Mouse (Mus musculus) ES-E14 (cell line): ENCODE measurements at regions not wholly inside any gene's neighbourhood (a gene's known extent, or its start where the extent isn't known, plus 50 kb on each side); places are given as distances from the start of the nearest gene placed in this dataset.

ENCODE experiments used
- DNase-seq: peaks from one replicate; pipeline ENCODE4 v3.0.0-alpha.2; 2013; ENCODE audit warnings: low read depth, low spot score
- H3K27ac ChIP-seq: 2 replicates; pipeline ENCODE4 v1.5.1; 2012; ENCODE audit warnings: low read depth, mild to moderate bottlenecking, low read length, moderate library complexity, mixed read lengths; ENCODE audit not compliant: poor library complexity, insufficient read depth, severe bottlenecking
- H3K36me3 ChIP-seq: 2 replicates; pipeline ENCODE4 v1.6.1; 2012; ENCODE audit warnings: mild to moderate bottlenecking, low read length, moderate library complexity, mixed read lengths; ENCODE audit not compliant: control insufficient read depth, poor library complexity, insufficient read depth, severe bottlenecking
- H3K4me1 ChIP-seq, 2 experiments: fragments of 150-350 bp in 1 of 2; sonication (generic) in 1 of 2; 2 replicates each; pipeline ENCODE4 v1.6.1; 2012; ENCODE audit warnings: low read length in 2 of 2, mild to moderate bottlenecking in 1 of 2, mixed read lengths in 1 of 2; ENCODE audit not compliant: control insufficient read depth in 2 of 2, insufficient read depth in 2 of 2, poor library complexity in 1 of 2
- H3K4me3 ChIP-seq, 2 experiments: fragments of 150-350 bp in 1 of 2; sonication (generic) in 1 of 2; 2 replicates each; pipeline ENCODE4 v1.5.1; 2012; ENCODE audit warnings: low read length in 2 of 2, low read depth in 1 of 2, mild to moderate bottlenecking in 1 of 2, mixed read lengths in 1 of 2; ENCODE audit not compliant: insufficient read depth in 1 of 2, poor library complexity in 1 of 2, severe bottlenecking in 1 of 2
- H3K9ac ChIP-seq: 2 replicates; pipeline ENCODE4 v1.6.1; 2012; ENCODE audit warnings: low read depth, mild to moderate bottlenecking, low read length, mixed read lengths; ENCODE audit not compliant: poor library complexity, insufficient read depth, severe bottlenecking
- H3K9me3 ChIP-seq: fragments of 150-350 bp; sonication (generic); 2 replicates; pipeline ENCODE4 v1.6.1; 2012; ENCODE audit warnings: low read depth, mild to moderate bottlenecking, low read length; ENCODE audit not compliant: control insufficient read depth, insufficient read depth
- CHD2 ChIP-seq: IDR thresholded peaks from 2 replicates; pipeline ENCODE4 v1.6.1; 2014; ENCODE audit warnings: mild to moderate bottlenecking, low read depth, low read length, inconsistent platforms
- HCFC1 ChIP-seq: IDR thresholded peaks from 2 replicates; pipeline ENCODE4 v1.6.1; 2012; ENCODE audit warnings: low read length, inconsistent platforms, borderline replicate concordance; ENCODE audit not compliant: insufficient read depth
- MAFK ChIP-seq: IDR thresholded peaks from 2 replicates; pipeline ENCODE4 v1.6.1; 2014; ENCODE audit warnings: mild to moderate bottlenecking, low read depth, low read length, inconsistent platforms; ENCODE audit not compliant: insufficient read depth
- ZC3H11A ChIP-seq: IDR thresholded peaks from 2 replicates; pipeline ENCODE4 v1.6.1; 2012; ENCODE audit warnings: low read depth, mild to moderate bottlenecking, inconsistent platforms, low read length, borderline replicate concordance
- ZNF384 ChIP-seq: IDR thresholded peaks from 2 replicates; pipeline ENCODE4 v1.6.1; 2012; ENCODE audit warnings: low read depth, low read length, inconsistent platforms
- in situ Hi-C, 2 experiments: fragments of 600-800 bp; cut with MboI; formaldehyde crosslinking; loops; one replicate each; pipeline ENCODE4 v1.15.1; 2025; ENCODE audit warnings: low sequenced_read_pairs in 2 of 2, inconsistent platforms in 1 of 2; ENCODE audit not compliant: unreplicated experiment in 2 of 2

DNA sequence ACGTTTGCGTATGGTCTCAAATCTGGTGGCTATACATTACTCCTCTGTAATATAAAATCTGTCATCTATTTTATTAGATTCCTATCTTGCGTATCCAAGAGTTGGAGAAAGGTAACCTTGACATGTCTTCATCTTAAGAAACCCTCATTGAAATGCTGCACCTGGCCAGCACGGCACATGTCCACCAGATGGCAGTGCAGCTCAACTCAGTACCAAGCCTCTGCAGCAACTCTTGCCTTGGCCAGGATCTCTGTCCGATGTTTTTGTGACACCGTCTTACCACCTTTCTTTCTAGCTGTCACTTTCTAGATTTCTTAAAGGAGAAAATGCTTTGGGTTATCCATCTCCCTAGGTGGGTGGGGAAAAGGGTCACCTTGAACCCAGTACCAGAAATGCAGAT lies 134.1 kb upstream of the Dcn start:
- Histone ChIP-seq H3K4me1 (no peaks in the 10 kb centered on the region), H3K9ac (no peak overlapping the region), H3K9me3 (no peaks in the 10 kb centered on the region), H3K4me3 (no peak overlapping the region), H3K36me3 (no peaks in the 10 kb centered on the region), H3K27ac (no peak overlapping the region)
- DNase-seq = peak; percentile 47
- TF ChIP-seq HCFC1 (no peak), CHD2 (no peak), ZC3H11A (peak; percentile 83; the same call in 1 of the 2 replicates)
- in situ Hi-C loops = no loop called here

DNA sequence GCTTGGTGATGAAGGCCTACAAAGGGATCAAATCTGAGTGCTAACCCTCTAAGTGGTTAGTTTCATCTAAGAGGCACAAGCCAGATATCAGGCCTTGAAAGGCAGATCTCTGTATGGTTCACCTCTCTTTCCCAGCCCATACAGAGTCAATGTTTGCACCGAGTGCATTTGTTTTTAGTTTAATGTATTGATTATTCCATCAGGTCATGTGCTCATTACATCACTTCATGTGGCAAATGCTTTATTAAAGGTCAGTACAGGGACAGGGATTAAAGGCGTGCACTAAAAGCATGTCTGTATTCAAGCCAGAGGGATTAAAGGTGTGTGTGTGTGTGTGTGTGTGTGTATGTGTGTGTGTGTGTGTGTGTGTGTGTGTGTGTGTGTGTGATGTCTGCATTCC lies 132.5 kb upstream of the Dcn start:
- Histone ChIP-seq H3K4me3 (no peak overlapping the region), H3K36me3 (no peaks in the 10 kb centered on the region), H3K27ac (no peak overlapping the region), H3K9ac (no peak overlapping the region), H3K4me1 (no peaks in the 10 kb centered on the region), H3K9me3 (no peaks in the 10 kb centered on the region)
- DNase-seq = no peak
- in situ Hi-C loops = no loop called here
- TF ChIP-seq MAFK = no peak
- TF ChIP-seq ZNF384 = no peak
- TF ChIP-seq HCFC1 = no peak
- TF ChIP-seq CHD2 = no peak
- TF ChIP-seq ZC3H11A = no peak

DNA sequence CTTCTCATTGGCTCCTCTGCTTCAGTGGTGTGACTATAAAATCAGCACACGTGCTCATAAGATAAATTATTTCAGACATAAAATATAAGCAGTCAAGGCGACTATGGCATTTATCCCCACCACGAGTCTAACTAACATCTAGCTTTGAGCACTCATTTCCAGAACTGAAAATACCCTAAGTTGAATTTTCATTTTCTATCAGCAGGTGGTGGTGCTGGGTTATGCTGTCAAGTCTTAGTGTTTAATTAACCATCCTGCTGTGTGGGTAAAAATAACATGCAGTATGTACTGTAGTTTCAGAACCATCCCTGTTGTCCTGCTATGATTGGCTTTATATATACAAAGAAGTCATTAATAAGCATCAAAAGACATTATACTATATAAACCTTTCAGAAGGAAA lies 110.8 kb upstream of the Dcn start:
- TF ChIP-seq ZC3H11A (no peak), ZNF384 (no peak), HCFC1 (no peak), CHD2 (no peak), MAFK (no peak)
- Histone ChIP-seq H3K9me3 (no peaks in the 10 kb centered on the region), H3K27ac (no peak overlapping the region), H3K9ac (no peak overlapping the region), H3K36me3 (no peaks in the 10 kb centered on the region), H3K4me3 (no peak overlapping the region), H3K4me1 (no peaks in the 10 kb centered on the region)
- in situ Hi-C loops = loop anchor here in 1 of 2 experiments (25.0 kb wide), 1 partner anchor 319 kb away; the partner anchor contains the start of gene Ccer1
- no peak for DNase-seq

DNA sequence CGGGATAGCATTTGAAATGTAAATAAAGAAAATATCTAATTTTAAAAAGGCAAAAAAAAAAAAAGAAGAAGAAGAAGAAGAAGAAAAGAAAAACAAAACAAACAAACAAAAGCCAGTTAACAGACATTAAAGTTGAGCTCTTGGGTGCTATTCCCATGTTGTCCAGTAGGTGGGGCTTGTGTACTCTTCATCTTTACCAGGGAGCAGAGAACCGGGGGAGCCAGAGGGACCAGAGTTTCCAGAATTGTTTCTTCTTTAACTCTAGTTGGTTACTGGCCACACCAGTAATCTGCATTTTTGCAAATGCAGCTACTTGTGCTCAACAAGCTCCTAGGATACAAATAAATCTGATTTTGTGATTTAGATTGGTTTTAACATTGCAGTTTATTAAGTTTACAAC lies 103.6 kb upstream of the Dcn start:
- Histone ChIP-seq H3K4me3 (no peak overlapping the region), H3K9ac (no peak overlapping the region), H3K36me3 (no peaks in the 10 kb centered on the region), H3K9me3 (no peaks in the 10 kb centered on the region), H3K4me1 (no peaks in the 10 kb centered on the region), H3K27ac (no peak overlapping the region)
- DNase-seq = peak; percentile 37
- no peak for TF ChIP-seq HCFC1
- TF ChIP-seq ZNF384 = no peak
- TF ChIP-seq ZC3H11A = no peak; the same call in 1 of the 2 replicates
- TF ChIP-seq CHD2 = no peak
- TF ChIP-seq MAFK = no peak
- in situ Hi-C loops = loop anchor here in 1 of 2 experiments (25.0 kb wide), 1 partner anchor 311 kb away; the partner anchor contains the start of gene Ccer1

DNA sequence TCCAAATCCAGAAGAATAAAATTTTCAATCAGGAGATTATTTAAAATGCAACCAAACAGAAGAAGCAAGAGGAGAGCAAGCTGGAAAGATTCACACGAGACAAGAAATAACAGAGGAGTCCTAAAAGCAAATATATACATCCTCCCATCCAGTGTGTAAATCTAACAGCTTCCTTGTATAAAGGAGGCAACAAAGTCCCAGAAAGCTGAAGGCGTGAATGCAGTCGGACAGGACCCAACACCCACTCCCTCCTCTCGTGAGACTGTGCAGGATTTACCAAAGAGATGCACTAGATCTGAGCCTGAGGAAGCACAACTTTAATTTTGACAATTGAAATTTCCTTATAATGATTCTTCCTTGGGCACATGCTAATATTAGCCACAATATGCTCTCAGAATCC lies 103.0 kb upstream of the Dcn start:
- Histone ChIP-seq H3K4me3 (no peak overlapping the region), H3K27ac (no peak overlapping the region), H3K36me3 (no peaks in the 10 kb centered on the region), H3K4me1 (no peaks in the 10 kb centered on the region), H3K9ac (no peak overlapping the region), H3K9me3 (no peaks in the 10 kb centered on the region)
- TF ChIP-seq MAFK = no peak
- no peak for TF ChIP-seq CHD2
- no peak for TF ChIP-seq ZNF384
- no peak for TF ChIP-seq HCFC1
- no peak for TF ChIP-seq ZC3H11A
- in situ Hi-C loops = loop anchor here in 1 of 2 experiments (25.0 kb wide), 1 partner anchor 311 kb away; the partner anchor contains the start of gene Ccer1
- DNase-seq = no peak
